ENCODE assay signal across 12 mouse cellular contexts in the genomic region with DNA sequence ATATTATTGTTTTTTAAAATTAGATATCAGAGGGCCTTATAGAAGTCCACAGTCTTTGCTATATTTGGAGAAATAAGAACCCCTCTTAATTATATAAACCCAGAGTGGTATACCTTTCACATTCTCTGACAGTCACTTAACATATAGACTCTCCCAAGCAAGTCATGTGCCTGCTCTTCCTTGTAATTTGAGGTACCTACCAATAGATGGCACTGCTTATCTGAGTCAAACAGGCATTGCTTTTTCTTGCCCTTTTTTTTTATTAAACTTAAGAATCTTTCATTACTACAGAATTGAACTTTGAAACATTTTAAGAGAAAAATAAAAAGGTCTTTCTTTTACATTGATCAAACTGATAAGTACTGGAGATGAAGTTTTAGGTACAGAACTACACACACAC. TPM values are rescaled to one million over a fixed set of nuclear protein-coding genes. Genes with fewer than 3 reads are reported as not detected.
DNase-seq lines count a peak whose midpoint lies in the region; ATAC-seq and TF ChIP-seq lines count a peak whose summit lies in the region.
"Had no signal": no experiment of that assay in that cellular context is flagged by ENCODE, and none has a peak within 500 bp of the region (broad histone marks: within the 10 kb centered on the region; RNA-seq: fewer than 3 reads in every experiment).

No protein-coding gene starts in this region.

- ATAC-seq in kidney, postnatal 0 days (replicated peaks; ENCODE audit: low FRiP score, low read depth): no peak
- no peak for ATAC-seq in kidney, embryonic 14.5 days (ENCODE audit: low FRiP score, low TSS enrichment)
- ATAC-seq in erythroid progenitor cell, adult 5-6 weeks (replicated peaks; ENCODE audit: low FRiP score, poor library complexity, severe bottlenecking): 0 out of 2 replicates have a peak, but pooled peaks have one; percentile 63

- H3K4me2 ChIP-seq in kidney, postnatal 0 days (ENCODE audit: low read length): no peak overlapping the region
- no peak overlapping the region for H3K4me2 ChIP-seq in kidney, embryonic 14.5 days (replicated peaks; ENCODE audit: low read depth, low read length)
- H3K4me2 ChIP-seq: lung, embryonic 15.5 days had no signal

- no peak for DNase-seq in kidney, postnatal 0 days (ENCODE audit: low spot score)
- DNase-seq in A20 (ENCODE audit: low read depth, low spot score): peak; percentile 26
- no peak for DNase-seq in ES-E14 (ENCODE audit: low read depth, low spot score)
- no peak for DNase-seq in MN1 (ENCODE audit: low spot score)
- no peak for DNase-seq in layer of hippocampus, adult 18-20 months (ENCODE audit: low spot score in 2 of 2)
- DNase-seq: layer of hippocampus, postnatal 36 days; right cerebral cortex, postnatal 14 days; thymus, adult 18-20 months had no signal

- no peaks in the 10 kb centered on the region for H3K36me3 ChIP-seq in kidney, postnatal 0 days (ENCODE audit: insufficient read depth, low read length)
- H3K36me3 ChIP-seq in kidney, embryonic 14.5 days (ENCODE audit: control insufficient read depth, insufficient read depth, low read length): no peaks in the 10 kb centered on the region
- H3K36me3 ChIP-seq in ES-E14 (ENCODE audit: control insufficient read depth, insufficient read depth, low read length, poor library complexity, severe bottlenecking): no peaks in the 10 kb centered on the region
- H3K36me3 ChIP-seq: lung, embryonic 15.5 days had no signal

- H3K9me3 ChIP-seq in kidney, postnatal 0 days (replicated peaks; ENCODE audit: low read length): no peaks in the 10 kb centered on the region
- no peaks in the 10 kb centered on the region for H3K9me3 ChIP-seq in kidney, embryonic 14.5 days (ENCODE audit: control insufficient read depth, low read length)
- H3K9me3 ChIP-seq in ES-E14 (ENCODE audit: control insufficient read depth, insufficient read depth, low read depth, low read length): no peaks in the 10 kb centered on the region
- H3K9me3 ChIP-seq: lung, embryonic 15.5 days had no signal

- no peak overlapping the region for H3K4me3 ChIP-seq in kidney, postnatal 0 days (replicated peaks; ENCODE audit: low read depth, low read length)
- H3K4me3 ChIP-seq in kidney, embryonic 14.5 days (ENCODE audit: low read length): no peak overlapping the region
- H3K4me3 ChIP-seq in ES-E14 (ENCODE audit: insufficient read depth in 1 of 2, low read depth in 1 of 2, low read length in 2 of 2, poor library complexity in 1 of 2, severe bottlenecking in 1 of 2): no peak overlapping the region
- H3K4me3 ChIP-seq: lung, embryonic 15.5 days had no signal

- no peak overlapping the region for H3K9ac ChIP-seq in kidney, postnatal 0 days (ENCODE audit: low read depth, low read length)
- H3K9ac ChIP-seq in kidney, embryonic 14.5 days (ENCODE audit: low read depth, low read length): no peak overlapping the region
- H3K9ac ChIP-seq in ES-E14 (ENCODE audit: insufficient read depth, low read depth, low read length, poor library complexity, severe bottlenecking): no peak overlapping the region
- H3K9ac ChIP-seq: lung, embryonic 15.5 days had no signal

- no peak overlapping the region for H3K27ac ChIP-seq in kidney, postnatal 0 days
- H3K27ac ChIP-seq in kidney, embryonic 14.5 days (ENCODE audit: low read depth, low read length): no peak overlapping the region
- no peak overlapping the region for H3K27ac ChIP-seq in ES-E14 (ENCODE audit: insufficient read depth, low read depth, low read length, poor library complexity, severe bottlenecking)
- H3K27ac ChIP-seq: lung, embryonic 15.5 days had no signal

- in situ Hi-C loops in ES-E14 (cut with MboI; ENCODE audit: low sequenced_read_pairs in 2 of 2, unreplicated experiment in 2 of 2): no loop called here

- no peaks in the 10 kb centered on the region for H3K4me1 ChIP-seq in kidney, postnatal 0 days (replicated peaks; ENCODE audit: insufficient read depth, low read length)
- H3K4me1 ChIP-seq in kidney, embryonic 14.5 days (ENCODE audit: control insufficient read depth, insufficient read depth, low read length): no peaks in the 10 kb centered on the region
- peaks cover 0 to 4% of the 10 kb centered on the region in 2 experiments; a peak in 1 of 4 replicates for H3K4me1 ChIP-seq in ES-E14 (ENCODE audit: control insufficient read depth in 2 of 2, insufficient read depth in 2 of 2, low read length in 2 of 2, poor library complexity in 1 of 2)

- peak; percentile 34; the same call in 1 of the 2 replicates for TF ChIP-seq CTCF in kidney, postnatal 0 days (IDR thresholded peaks at IDR 0.05; ENCODE audit: low read depth)

- H3K27me3 ChIP-seq in kidney, postnatal 0 days (ENCODE audit: insufficient read depth, low read length): no peaks in the 10 kb centered on the region
- no peaks in the 10 kb centered on the region for H3K27me3 ChIP-seq in kidney, embryonic 14.5 days (ENCODE audit: control insufficient read depth, insufficient read depth, low read length)
- H3K27me3 ChIP-seq: lung, embryonic 15.5 days had no signal

TF ChIP-seq in ES-E14, 5 proteins besides CTCF, POLR2A, EP300 and RAD21:
- TF ChIP-seq MAFK (IDR thresholded peaks at IDR 0.05; ENCODE audit: insufficient read depth, low read depth, low read length): no peak
- no peak for TF ChIP-seq HCFC1 (IDR thresholded peaks at IDR 0.05; ENCODE audit: borderline replicate concordance, insufficient read depth, low read length)
- TF ChIP-seq ZC3H11A (IDR thresholded peaks at IDR 0.05; ENCODE audit: borderline replicate concordance, low read depth, low read length): no peak
- no peak for TF ChIP-seq CHD2 (IDR thresholded peaks at IDR 0.05; ENCODE audit: low read depth, low read length)
- peak; percentile 92 for TF ChIP-seq ZNF384 (IDR thresholded peaks at IDR 0.05; ENCODE audit: low read depth, low read length)

RNA-seq across cellular contexts. Expression of gene Apobec4, which starts 26.1 kb away (rescaled TPM):
- not detected in 2 replicates for polyA plus RNA-seq in kidney, postnatal 0 days (2015; fragmentation: Nextera tagmentation; extraction: Ambion mirVana)
- polyA plus RNA-seq in kidney, embryonic 14.5 days (2014; fragmentation: Nextera tagmentation; extraction: Ambion mirVana): not detected in 2 replicates
- not detected in 2 replicates for total RNA-seq in ES-E14 (2012; rRNA removed)
- not detected in 2 replicates for total RNA-seq in erythroid progenitor cell, adult 5-6 weeks (2015; ENCODE audit: low replicate concordance)
- total RNA-seq in erythroid progenitor cell, adult 5-6 weeks (2017; ENCODE audit: low replicate concordance): not detected in 2 replicates
- not detected for total RNA-seq in layer of hippocampus, adult 18-20 months (2021)
- total RNA-seq: layer of hippocampus, postnatal 36 days had no signal
- polyA plus RNA-seq: heart, embryonic 14.5 days had no signal

RNA-seq across cellular contexts. Expression of gene Rgl1, which starts 41.9 kb away (rescaled TPM):
- 59.4 and 60.9 TPM in 2 replicates for polyA plus RNA-seq in kidney, postnatal 0 days (2015; fragmentation: Nextera tagmentation; extraction: Ambion mirVana)
- polyA plus RNA-seq in kidney, embryonic 14.5 days (2014; fragmentation: Nextera tagmentation; extraction: Ambion mirVana): 45.2 and 63.8 TPM in 2 replicates
- total RNA-seq in ES-E14 (2012; rRNA removed): 1.2 and 1.3 TPM in 2 replicates
- total RNA-seq in erythroid progenitor cell, adult 5-6 weeks (2015; ENCODE audit: low replicate concordance): 5.0 and 8.4 TPM in 2 replicates
- 30.9 and 32.8 TPM in 2 replicates for total RNA-seq in erythroid progenitor cell, adult 5-6 weeks (2017; ENCODE audit: low replicate concordance)
- total RNA-seq in layer of hippocampus, adult 18-20 months (2021): 100 to 1,000 TPM; 114 to 119 TPM

RNA-seq across cellular contexts. Expression of gene Arpc5, which starts 42.1 kb away (rescaled TPM):
- polyA plus RNA-seq in kidney, postnatal 0 days (2015; fragmentation: Nextera tagmentation; extraction: Ambion mirVana): 294 and 307 TPM in 2 replicates
- polyA plus RNA-seq in kidney, embryonic 14.5 days (2014; fragmentation: Nextera tagmentation; extraction: Ambion mirVana): 228 and 240 TPM in 2 replicates
- total RNA-seq in ES-E14 (2012; rRNA removed): 61.0 and 95.0 TPM in 2 replicates
- total RNA-seq in erythroid progenitor cell, adult 5-6 weeks (2015; ENCODE audit: low replicate concordance): 179 and 205 TPM in 2 replicates
- total RNA-seq in erythroid progenitor cell, adult 5-6 weeks (2017; ENCODE audit: low replicate concordance): 67.3 and 71.2 TPM in 2 replicates
- total RNA-seq in layer of hippocampus, adult 18-20 months (2021): 100 to 1,000 TPM; 177 to 198 TPM
